Mouse (Mus musculus) lung, postnatal 10 days (tissue): ENCODE measurements around the gene Noct.

Source experiments
- DNase-seq: peaks from one replicate; pipeline ENCODE4 v3.0.0; 2021

The Noct gene

DNA sequence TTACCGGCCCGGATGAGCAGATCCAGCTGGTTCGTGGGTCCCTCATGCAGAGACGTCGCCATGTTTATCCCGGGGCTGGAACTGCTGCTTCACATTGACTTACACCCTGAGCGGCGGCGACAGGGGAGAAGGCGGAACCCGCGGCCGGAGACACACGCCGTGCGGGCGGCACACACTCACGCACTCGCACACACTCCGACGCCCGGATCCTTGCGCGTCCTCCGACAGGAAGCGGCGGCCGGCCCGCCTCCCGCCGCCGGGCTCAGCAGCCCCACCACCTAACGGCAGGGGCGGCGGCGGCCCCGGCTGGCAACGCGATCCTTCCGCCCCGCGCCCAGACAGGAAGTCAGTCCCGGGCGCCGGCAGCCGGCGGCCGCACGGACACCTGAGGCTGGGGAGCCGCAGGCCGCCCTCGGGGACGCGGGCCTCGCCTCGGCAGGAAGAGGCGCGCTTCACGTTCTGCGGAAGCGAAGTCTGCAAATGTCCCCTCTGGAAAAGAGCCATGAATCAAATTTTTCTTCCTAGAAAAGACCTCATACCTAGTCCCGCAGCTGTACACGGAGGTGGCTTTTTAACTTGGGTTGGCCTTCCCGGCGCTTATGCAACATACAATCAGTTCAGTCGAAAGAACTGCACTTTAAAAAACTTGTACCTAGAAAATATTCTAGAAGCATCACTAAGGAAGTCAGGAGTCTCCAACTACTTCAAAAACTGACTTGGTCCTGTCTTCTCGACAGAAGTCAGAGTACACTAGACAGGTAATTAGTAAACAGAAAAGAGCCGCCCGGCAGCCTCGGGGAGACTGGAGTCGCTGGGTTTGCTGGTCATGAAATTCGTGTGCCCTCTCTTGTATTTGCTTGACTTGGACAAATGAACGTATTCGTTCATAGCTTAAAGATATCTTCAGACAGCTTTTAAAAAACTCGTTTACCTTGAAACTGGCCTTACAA is 53.2 kb downstream of the Noct start:
- peak; percentile 90 for DNase-seq

GRCm38 (mm10) chr3:51278433-51278832 is 54.2 kb downstream of the Noct start:
- DNase-seq: no peak

GRCm38 (mm10) chr3:51281727-51282126 is 57.5 kb downstream of the Noct start:
- DNase-seq: no peak

- no peak for DNase-seq
Observed at GRCm38 (mm10) chr3:51284375-51284774, 60.1 kb downstream of the Noct start.

DNA sequence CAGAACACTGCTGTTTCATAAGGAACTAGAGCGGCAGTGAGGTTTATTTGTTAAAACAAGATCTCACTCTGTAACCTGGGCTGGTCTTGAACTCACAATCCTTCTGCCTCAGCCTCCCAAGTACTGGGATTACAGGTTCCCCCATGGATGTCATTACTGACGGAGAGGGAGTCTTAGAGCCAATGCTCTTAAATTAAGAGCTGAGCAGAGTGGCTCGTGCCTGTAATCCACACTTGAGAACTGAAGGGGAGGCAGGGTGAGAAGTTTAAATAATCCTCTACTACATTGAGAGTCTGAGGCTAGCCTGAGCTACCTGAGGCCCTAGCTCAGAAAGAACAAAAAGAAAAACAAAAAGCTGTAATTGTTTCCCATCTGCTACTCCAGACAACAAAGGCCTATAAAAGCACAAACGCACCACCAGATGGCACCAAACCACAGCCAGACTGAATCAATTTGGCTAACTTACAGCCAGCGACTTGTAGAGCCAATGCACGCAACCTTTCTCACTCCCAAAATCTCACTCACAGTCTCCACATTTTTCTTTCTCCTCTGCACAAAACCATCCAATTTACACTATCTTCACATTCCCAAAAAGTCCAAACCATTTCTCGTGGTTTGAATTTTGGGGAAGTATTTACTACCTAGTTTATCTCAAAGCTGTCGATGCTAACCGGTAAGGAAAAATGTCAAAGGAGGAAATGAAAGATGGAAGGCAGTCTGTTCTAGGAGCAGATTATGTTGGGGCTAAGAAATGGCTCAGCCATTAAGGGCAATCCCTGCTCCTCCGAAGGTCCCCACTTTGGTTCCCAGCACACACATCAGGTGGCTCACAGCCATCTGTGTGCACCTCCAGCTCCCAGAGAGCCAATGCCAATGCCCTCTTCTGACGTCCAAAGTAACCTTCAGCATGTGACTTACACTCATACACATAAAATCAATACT is 64.9 kb downstream of the Noct start:
- DNase-seq: peak; percentile 89

- DNase-seq: no peak
Observed at GRCm38 (mm10) chr3:51294251-51294650, 70.0 kb downstream of the Noct start.

DNA sequence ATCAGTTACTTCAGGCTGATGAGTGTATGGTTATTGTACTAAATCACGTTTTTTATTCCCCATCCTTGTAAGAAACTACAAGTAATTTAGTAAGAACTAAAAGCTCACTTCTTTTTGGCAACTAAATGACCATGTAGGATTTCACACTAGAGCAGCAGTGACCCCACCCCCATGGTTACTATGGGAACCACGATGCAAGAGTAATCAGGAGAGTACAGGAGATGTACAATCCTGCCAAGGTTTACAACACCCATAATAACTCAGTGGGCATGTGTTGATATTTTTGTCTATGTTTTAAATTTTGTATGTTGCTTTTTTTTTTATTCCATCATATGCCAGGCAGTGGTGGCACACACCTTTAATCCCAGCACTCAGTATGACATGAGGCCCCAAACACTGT is 71.0 kb downstream of the Noct start:
- DNase-seq: no peak

GRCm38 (mm10) chr3:51296790-51297189 is 72.5 kb downstream of the Noct start:
- no peak for DNase-seq
